Mouse (Mus musculus) hindbrain, postnatal 0 days (tissue): ENCODE results near the gene Kank2. TPM values are rescaled to one million over a fixed set of nuclear protein-coding genes. Genes with fewer than 3 reads are reported as not detected.

Source experiments
- ATAC-seq: fragments of 200-750 bp; cut with Nextera tagmentation; 2 replicates; pipeline ENCODE4 v1.8.0; 2017; ENCODE audit warnings: mild to moderate bottlenecking, moderate TSS enrichment, moderate library complexity
- DNase-seq: peaks from one replicate; pipeline ENCODE4 v3.0.0-alpha.2; 2015; ENCODE audit warnings: low spot score
- H3K27ac ChIP-seq: fragments of 300-500 bp; sonication (generic); 2 replicates; pipeline ENCODE4 v1.5.1; 2014; ENCODE audit warnings: mild to moderate bottlenecking
- H3K27me3 ChIP-seq: fragments of 300-500 bp; sonication (generic); 2 replicates; pipeline ENCODE4 v1.6.1; 2014; ENCODE audit warnings: low read length, mixed read lengths; ENCODE audit not compliant: insufficient read depth
- H3K36me3 ChIP-seq: fragments of 300-500 bp; sonication (generic); 2 replicates; pipeline ENCODE4 v1.6.1; 2014; ENCODE audit warnings: low read length, mixed read lengths; ENCODE audit not compliant: insufficient read depth
- H3K4me1 ChIP-seq: fragments of 300-500 bp; sonication (generic); 2 replicates; pipeline ENCODE4 v1.6.1; 2014; ENCODE audit warnings: antibody characterized with exemption, low read length, mixed read lengths; ENCODE audit not compliant: insufficient read depth
- H3K4me2 ChIP-seq: fragments of 300-500 bp; sonication (generic); 2 replicates; pipeline ENCODE4 v1.6.1; 2014; ENCODE audit warnings: low read depth, mild to moderate bottlenecking, low read length, moderate library complexity, mixed read lengths
- H3K4me3 ChIP-seq: fragments of 300-500 bp; sonication (generic); 2 replicates; pipeline ENCODE4 v1.5.1; 2014; ENCODE audit warnings: low read length
- H3K9ac ChIP-seq: fragments of 300-500 bp; sonication (generic); replicated peaks from 2 replicates; pipeline ENCODE4 v1.6.1; 2014; ENCODE audit warnings: mild to moderate bottlenecking, low read length, moderate library complexity, mixed read lengths
- H3K9me3 ChIP-seq: fragments of 300-500 bp; sonication (generic); 2 replicates; pipeline ENCODE4 v1.6.1; 2016; ENCODE audit warnings: low read length, mixed read lengths
- CTCF ChIP-seq: IDR thresholded peaks from 2 replicates; pipeline ENCODE4 v1.5.1; 2016; ENCODE audit warnings: antibody characterized with exemption, control low read depth, low read depth
- WGBS: fragments of 180-500 bp; shearing (Covaris S2); extraction: QIAGEN DNeasy Blood & Tissue Kit; methylation state at CpG from one replicate; pipeline ENCODE4 v1.1.7; 2014; 5-methylcytosine and 5-hydroxymethylcytosine counted together
- polyA plus RNA-seq: library from polyadenylated mRNA; unstranded; fragments of >200 nt; fragmentation: Nextera tagmentation; extraction: Ambion mirVana; gene quantifications from 2 replicates; pipeline ENCODE4 v1.2.1, GENCODE M21; 2015
- total RNA-seq: library from RNA; depleted of rRNA; stranded (reverse); fragments of >200 nt; gene quantifications from 2 replicates; pipeline ENCODE4 v1.2.3, GENCODE M21; 2014

Kank2 gene
- total and polyA plus RNA-seq, 2 experiments from 2014 or later = 3.1 to 19.1 TPM

DNA sequence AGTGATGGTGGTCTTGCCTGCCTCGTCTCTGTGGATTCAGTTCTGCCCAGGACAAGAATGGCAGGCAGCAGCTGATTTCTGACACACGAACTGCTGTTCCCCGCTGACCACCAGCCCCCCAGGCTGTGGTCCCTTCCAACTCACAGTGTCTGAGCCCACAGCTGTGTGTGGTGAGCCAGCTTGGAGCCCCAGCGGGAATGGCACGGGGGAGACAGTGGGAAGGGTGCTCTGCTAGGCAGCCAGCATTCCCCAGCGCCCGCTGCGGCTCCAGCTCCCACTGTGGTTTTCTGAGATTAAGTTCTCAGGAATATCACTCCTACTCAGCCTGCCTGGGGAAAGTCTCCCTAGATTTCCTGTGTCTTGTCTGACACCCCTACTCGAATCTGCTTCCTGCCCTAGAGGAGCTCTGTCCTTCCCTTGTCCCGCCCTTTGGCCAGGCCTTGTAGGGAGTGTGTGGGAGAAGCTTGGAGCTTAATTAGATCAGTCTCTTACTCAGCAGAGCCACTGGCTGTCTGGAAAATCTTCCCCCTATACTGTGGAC, 46.2 kb downstream of the Kank2 start:
- Histone ChIP-seq H3K27me3 (no peaks in the 10 kb centered on the region), H3K9me3 (no peaks in the 10 kb centered on the region), H3K9ac (no peak overlapping the region), H3K4me2 (no peak overlapping the region), H3K4me1 (no peaks in the 10 kb centered on the region), H3K27ac (no peak overlapping the region), H3K4me3 (no peak overlapping the region), H3K36me3 (peaks cover 20% of the 10 kb centered on the region)
- DNase-seq = no peak
- WGBS = 57% methylated on average over 10 of the region's 10 CpGs
- no peak for ATAC-seq
- no peak for TF ChIP-seq CTCF

DNA sequence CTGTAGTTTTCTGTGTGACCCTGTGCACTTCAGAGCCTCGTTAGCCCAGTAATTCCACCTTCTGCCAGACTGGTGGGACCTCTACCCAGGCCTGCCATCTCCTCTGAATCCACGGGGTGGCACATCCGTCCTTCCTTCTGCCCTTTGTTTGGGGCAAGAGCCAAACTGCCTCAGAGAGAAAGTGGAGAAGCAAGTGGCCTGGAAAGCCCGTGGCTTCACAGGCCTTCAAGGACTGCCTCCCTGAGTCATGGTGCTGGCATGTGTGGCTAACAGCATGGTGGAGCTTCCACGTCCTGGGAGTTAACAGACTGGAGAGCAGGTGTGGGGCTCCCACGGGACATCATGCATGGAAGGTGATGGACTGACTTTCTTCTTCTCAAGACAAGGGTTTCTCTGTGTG, 47.2 kb downstream of the Kank2 start:
- DNase-seq = peak; percentile 41
- ATAC-seq = no peak
- peak; percentile 52 for TF ChIP-seq CTCF
- Histone ChIP-seq H3K36me3 (peaks cover 22% of the 10 kb centered on the region), H3K27ac (no peak overlapping the region), H3K4me2 (no peak overlapping the region), H3K9me3 (no peaks in the 10 kb centered on the region), H3K4me3 (no peak overlapping the region), H3K27me3 (no peaks in the 10 kb centered on the region), H3K9ac (no peak overlapping the region), H3K4me1 (no peaks in the 10 kb centered on the region)
- whole genome bisulfite sequencing = 55% methylated on average over 6 of the region's 6 CpGs

DNA sequence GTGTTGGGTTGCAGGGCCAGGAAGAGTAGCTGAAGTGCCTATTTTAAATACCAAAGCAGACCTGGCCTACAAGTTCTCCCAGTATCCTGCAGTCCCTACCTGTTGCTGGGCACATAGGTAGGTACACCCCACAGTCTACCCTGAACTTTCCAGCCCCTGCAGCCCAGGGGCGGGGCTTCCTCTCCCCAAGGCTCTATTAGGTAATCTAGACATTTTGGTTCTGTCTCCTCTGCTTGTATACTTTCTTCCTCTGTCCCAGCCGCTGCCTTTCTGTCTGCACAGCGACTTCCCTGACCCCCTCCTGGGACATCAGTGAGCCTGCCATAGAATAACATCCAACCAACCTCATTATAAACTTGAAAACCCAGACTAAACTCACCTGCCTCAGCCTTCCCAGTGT, 48.2 kb downstream of the Kank2 start:
- H3K9me3 ChIP-seq = no peaks in the 10 kb centered on the region
- ATAC-seq (no peak), DNase-seq (no peak)
- TF ChIP-seq CTCF = no peak
- no peaks in the 10 kb centered on the region for H3K4me1 ChIP-seq
- H3K27ac ChIP-seq = no peak overlapping the region
- no peak overlapping the region for H3K4me3 ChIP-seq
- H3K9ac ChIP-seq = no peak overlapping the region
- peaks cover 32% of the 10 kb centered on the region for H3K36me3 ChIP-seq
- no peak overlapping the region for H3K4me2 ChIP-seq
- H3K27me3 ChIP-seq = no peaks in the 10 kb centered on the region
- 76% methylated on average over 3 of the region's 3 CpGs for WGBS

- 84% methylated on average over 6 of the region's 6 CpGs for WGBS
- Histone ChIP-seq H3K4me1 (no peaks in the 10 kb centered on the region), H3K27ac (0 out of 2 replicates have a peak overlapping the region, but pooled peaks have one; percentile 73), H3K9me3 (no peaks in the 10 kb centered on the region), H3K4me2 (no peak overlapping the region), H3K9ac (no peak overlapping the region), H3K4me3 (no peak overlapping the region), H3K36me3 (peaks cover 37% of the 10 kb centered on the region), H3K27me3 (no peaks in the 10 kb centered on the region)
- DNase-seq = no peak
- no peak for TF ChIP-seq CTCF
- ATAC-seq = no peak
Observed at GRCm38 (mm10) chr9:21749382-21750118, 49.0 kb downstream of the Kank2 start.

DNA sequence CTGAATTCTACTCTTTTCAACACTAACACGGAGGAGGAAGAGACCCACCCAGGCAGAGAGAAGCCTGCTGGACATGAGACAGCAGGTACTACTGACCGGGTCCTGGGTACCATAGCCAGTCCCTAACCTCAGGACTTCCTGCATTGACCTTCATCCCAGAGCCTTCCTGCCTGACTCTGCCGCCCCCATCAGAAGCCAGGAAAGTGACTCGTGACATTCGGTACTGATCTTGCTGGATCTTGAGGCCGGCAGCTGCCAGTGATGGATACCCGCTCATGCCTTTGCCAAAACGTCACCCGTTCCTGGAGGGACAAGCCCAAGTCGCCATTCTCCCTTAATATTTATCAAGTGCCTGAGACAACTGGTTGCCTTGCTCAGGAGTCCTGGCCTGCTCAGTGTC, 50.1 kb downstream of the Kank2 start:
- H3K27ac ChIP-seq = peak overlapping the region; percentile 73
- H3K9ac ChIP-seq = 0 out of 2 replicates have a peak overlapping the region, but pooled peaks have one; percentile 21
- no peak for DNase-seq
- no peak overlapping the region for H3K4me3 ChIP-seq
- H3K4me2 ChIP-seq = no peak overlapping the region
- 72% methylated on average over 10 of the region's 10 CpGs for WGBS
- ATAC-seq = no peak
- no peaks in the 10 kb centered on the region for H3K9me3 ChIP-seq
- no peaks in the 10 kb centered on the region for H3K27me3 ChIP-seq
- H3K36me3 ChIP-seq = peaks cover 43% of the 10 kb centered on the region
- no peaks in the 10 kb centered on the region for H3K4me1 ChIP-seq
- TF ChIP-seq CTCF = no peak

DNA sequence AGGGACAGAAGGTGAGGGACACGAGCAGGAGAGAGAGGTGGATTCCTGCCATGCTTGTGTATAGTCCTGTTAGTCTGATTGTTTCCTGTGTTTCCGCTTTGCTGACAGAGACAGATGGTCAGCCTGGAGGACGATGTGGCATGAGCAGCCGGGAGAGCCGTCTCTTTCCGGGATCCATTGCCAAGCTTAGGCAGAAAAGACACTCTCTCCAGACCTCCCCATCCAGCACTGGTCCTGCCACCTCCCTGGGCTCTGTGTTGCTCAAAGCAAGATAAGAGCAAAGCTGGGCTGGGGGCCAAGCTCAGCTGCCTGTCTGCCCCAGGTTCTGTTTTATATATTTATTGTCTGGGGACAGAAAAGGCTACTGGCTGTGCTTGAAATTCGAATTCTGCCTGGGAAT, 50.5 kb downstream of the Kank2 start:
- DNase-seq = peak; percentile 75
- H3K9ac ChIP-seq = 0 out of 2 replicates have a peak overlapping the region, but pooled peaks have one; percentile 21
- no peak overlapping the region for H3K4me2 ChIP-seq
- no peaks in the 10 kb centered on the region for H3K9me3 ChIP-seq
- no peak for TF ChIP-seq CTCF
- no peaks in the 10 kb centered on the region for H3K27me3 ChIP-seq
- ATAC-seq = peak; percentile 70
- H3K27ac ChIP-seq = peak overlapping the region; percentile 73
- H3K4me1 ChIP-seq = no peaks in the 10 kb centered on the region
- H3K4me3 ChIP-seq = no peak overlapping the region
- whole genome bisulfite sequencing = 36% methylated on average over 7 of the region's 7 CpGs
- H3K36me3 ChIP-seq = peaks cover 43% of the 10 kb centered on the region

GRCm38 (mm10) chr9:21747238-21747774, 51.2 kb downstream of the Kank2 start:
- no peaks in the 10 kb centered on the region for H3K27me3 ChIP-seq
- H3K4me2 ChIP-seq = no peak overlapping the region
- DNase-seq (no peak), ATAC-seq (no peak)
- H3K9me3 ChIP-seq = no peaks in the 10 kb centered on the region
- no peak overlapping the region for H3K9ac ChIP-seq
- peaks cover 49% of the 10 kb centered on the region for H3K36me3 ChIP-seq
- TF ChIP-seq CTCF = no peak
- WGBS = 86% methylated on average over 3 of the region's 3 CpGs
- no peaks in the 10 kb centered on the region for H3K4me1 ChIP-seq
- H3K4me3 ChIP-seq = no peak overlapping the region
- peak overlapping the region; percentile 73 for H3K27ac ChIP-seq
